Mouse (Mus musculus) retina, embryonic 14.5 days (tissue): ENCODE measurements around the gene Znrf3.

Experiments
- DNase-seq: peaks from one replicate; pipeline ENCODE4 v3.0.0-alpha.2; 2015; ENCODE audit warnings: low spot score

Znrf3 gene

DNA sequence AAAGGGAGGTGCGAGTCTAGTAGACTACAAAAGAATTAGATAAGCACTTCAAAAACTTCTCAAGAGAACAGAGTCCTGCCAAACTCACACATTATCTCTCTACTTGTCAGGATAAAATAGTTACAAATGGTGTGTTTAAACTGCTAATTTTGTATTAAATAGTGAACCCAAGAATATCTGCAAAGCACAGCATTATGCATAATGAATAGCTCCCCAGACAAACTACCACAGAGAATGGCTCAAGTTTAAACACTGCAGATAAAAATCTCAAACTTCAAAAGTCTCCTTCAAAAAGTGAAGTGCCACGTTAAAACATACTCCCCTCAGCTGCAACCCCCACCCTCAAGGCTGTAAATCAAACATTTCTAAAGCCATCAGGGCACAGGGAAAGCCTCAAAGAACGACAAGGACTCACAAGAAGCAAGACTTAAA lies 2.0 kb downstream of the Znrf3 start:
- no peak for DNase-seq

DNA sequence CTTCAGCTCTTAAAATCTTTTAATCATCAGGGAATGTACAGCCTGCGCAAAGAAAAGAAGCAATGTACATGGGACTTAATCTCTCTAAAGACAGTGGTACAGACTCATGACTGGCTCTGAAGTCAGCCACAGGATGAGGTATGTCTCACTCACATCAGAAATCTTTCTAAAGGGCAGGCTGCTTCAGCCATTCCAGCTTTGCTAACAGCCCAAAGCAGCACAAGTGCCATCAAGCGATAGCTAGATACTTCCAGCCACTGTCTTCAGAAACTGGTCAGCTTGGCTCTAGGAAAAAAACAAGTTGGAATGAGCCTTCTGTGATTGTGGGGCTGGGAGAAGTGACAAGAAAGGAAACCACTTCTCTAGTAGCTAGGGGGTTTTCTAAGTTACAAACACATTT lies 7.0 kb downstream of the Znrf3 start:
- no peak for DNase-seq

DNA sequence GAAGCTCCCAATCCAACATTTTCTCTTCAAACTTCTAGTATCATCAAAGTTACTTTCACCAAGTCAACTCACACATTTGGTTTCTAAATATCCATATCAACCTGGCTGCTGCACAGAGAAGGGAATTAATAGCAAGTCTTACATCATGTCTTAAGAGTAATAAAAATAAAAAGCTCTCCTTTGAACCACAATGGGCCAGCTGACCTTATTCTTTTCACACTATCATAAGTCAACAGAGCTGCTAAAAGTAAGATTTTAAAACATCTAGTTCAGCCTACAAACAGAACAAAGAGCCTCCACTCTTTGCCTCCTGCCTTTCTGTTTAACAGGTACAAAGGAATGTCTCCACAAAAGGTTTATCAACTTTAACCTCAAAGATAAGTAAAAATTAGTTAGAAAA lies 7.7 kb downstream of the Znrf3 start:
- no peak for DNase-seq

DNA sequence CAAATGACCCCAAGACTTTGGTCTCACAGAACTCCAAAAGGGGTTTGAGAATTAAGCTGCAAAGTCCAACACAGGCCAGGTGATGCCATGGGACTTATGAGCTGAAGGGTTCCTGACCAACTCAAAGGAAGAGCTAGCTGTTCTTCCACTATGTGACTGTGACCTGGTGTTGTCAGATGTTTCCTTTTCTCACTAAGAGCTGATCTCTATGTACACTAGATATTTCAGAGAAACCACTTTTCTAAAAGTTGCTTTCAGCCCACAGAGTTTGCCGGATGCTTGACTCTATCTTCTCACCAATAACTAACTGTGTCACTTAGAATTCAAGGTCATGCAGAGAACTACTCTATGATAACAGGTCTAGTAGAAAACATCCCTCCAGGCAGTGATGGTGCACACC lies 9.2 kb downstream of the Znrf3 start:
- no peak for DNase-seq

DNA sequence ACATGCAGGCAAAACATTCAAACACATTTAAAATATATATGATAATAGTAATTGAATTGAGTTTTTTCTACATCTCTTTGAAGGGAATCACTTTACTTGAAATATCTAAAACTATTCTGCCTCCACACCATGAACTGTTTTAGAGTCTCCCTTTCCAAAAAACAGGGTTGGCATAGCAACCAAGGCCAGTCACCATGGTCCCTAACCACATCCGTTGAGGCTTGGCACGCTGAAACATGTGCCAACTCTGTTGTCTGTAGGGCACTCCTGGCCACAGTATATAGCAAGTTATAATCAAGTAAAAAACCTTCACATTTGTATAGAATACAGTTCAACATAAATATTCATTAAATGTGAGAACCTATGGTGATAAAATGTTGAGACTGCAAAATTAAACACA lies 12.3 kb downstream of the Znrf3 start:
- no peak for DNase-seq

DNA sequence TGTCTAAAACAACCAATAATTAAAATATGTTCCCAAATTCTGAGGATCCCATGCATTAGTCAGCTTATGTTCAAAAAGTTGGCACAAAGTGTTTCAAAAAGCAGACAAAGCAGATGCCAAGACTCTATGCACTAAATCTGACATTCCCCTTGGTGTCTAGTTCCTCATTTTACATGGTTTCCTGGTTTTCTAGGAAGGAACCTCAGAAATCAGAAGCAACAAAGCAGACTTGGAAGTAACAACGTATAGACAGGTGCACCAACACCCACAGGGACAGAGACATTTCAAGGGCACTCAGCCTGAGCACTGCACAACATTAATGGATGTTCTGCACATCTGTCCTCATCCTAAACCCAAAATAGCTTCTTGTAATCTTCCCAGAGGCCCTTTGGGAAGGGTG lies 13.8 kb downstream of the Znrf3 start:
- no peak for DNase-seq

DNA sequence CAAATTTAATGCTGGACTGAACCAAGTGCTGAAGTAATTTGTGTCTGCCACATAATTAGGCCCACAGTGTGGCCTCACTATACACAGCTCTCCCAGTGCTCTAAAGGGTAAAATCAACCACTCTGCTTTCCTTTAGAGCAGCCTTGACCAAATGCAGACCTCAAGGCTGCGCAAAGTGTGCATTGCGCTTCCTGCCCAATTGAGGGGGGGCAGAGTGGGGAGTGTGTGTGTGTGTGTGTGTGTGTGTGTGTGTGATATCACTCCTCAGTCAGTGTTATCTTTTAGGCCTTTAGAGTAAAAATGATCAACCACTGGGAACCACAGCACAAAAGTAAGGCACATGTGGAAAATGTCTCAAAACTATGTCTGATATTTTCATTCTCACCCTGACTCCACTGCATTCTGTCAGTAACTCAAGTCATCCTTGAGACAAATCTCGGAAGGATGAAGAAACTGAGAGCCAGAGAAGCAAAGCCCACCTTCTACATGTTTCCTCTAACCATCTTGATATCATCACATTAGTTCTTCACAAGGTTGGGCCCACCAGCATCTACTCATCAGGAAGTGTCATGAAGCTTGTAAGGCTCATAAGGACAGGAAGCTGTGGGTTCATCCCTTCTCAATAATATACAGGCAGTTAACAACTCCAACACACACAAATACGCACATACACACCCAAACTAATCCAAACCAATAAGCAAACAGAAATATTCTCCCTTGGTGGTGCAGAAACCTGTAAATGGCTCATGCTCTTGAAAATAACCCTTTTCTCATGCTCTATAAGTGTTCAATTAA lies 15.1 kb downstream of the Znrf3 start:
- no peak for DNase-seq

DNA sequence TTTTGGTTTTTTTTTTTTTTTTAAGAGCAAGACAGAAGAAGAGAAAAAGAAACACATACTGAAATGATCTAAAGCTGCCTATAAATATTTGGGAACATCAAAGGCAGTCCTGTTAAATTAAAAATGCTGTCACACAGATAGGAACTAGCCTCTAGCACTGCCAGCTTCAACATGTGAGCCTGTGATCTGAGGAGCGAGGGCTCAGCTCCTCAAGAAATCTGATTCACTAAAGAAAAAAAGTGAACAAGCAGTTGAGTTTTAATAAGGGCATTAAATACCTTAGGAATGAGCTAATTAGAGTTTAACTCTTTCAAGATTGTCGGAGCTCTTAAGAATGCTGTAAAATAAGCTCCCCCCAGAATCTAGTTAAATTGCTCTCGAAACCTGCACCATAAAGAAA lies 17.4 kb downstream of the Znrf3 start:
- DNase-seq = no peak

DNA sequence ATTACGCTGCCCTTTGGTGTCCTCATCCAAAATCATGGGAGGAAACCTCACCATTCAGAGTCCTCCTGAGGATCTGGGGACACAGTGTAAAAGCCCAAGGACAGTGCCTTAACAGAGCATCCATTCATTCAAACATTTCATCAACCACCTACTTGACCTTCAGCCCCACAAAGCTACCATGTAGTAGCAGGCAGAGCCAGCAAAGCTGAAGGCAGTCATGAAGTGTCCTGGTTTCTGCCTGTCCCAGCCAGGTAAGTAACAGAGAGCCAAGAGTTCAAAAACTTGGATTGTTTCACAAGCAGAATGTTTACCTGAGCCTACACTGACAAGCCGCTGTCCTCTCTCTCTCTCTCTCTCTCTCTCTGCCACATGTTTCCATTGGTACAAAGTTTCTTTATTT lies 18.3 kb downstream of the Znrf3 start:
- no peak for DNase-seq

DNA sequence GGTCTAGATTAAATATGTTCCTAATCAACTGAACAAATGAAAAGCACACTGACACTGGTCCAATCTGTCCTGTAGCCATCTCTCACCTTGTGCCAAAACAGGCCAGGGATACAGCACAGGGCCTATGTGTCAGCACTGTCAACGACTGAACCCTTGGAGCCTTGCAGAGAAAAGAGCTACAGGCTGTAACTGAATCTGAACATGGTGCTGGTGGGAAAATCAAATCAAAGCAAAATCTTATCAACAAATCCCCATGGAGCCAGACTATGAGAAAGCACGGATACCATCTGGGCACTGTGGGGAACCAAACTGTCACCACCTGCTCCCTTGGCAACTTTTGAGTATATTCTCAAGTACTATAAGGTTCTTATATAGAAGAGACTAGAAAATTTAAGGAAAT lies 19.5 kb downstream of the Znrf3 start:
- no peak for DNase-seq

DNA sequence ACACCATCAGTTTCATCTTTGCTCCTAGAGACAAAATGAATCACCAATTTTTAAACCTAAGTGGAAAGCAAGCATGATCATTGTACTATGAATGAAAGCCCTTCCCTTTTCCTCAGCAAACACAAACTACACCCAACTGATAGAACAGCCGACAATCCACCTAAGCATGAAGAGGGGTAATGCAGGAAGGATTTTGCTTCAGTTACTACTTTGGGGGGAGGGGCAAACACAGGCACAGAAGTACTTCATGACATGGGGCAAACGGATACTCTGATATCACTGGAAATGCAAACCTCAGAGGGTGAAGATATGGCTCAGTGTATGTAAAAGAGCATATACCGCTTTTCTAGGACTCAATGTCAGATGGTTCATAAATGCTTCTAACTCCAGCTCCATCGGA lies 20.5 kb downstream of the Znrf3 start:
- no peak for DNase-seq

DNA sequence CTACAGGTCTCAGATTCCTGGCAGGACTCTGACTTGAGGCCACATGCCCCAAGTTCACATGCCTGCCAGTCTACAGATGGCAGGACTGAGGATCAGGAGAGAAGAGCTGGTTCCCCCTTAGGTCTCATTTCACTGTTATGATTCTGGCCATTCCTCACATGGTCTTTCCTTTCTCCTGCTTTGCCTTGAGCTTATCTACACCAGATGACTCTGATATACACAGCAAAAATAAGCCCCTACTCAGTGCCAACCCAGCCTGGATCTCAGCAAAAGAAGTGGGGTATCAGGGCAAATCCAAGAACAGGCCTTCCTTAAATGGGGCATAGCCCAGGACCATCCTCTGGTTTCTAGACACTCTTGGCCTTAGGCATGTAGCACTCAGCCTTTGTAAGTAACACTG lies 21.6 kb downstream of the Znrf3 start:
- DNase-seq = no peak

DNA sequence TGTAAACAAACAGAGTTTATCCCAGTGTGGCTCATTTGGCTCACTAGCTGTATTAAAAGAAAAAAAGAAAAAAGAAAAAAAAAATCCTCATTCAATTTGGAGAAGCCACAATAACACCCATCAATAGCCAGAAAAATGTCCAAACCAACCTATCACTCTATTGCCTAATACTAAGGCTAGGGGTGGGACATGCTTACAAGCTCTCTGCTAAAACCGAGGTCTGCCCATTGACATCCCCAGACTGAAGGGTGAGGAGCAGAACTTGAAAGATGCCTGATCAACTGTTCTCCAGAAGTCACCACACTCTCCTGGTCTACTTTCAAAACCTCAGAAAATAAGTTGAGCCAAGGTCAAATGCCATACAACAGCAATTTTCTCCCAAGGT lies 22.4 kb downstream of the Znrf3 start:
- DNase-seq = no peak

DNA sequence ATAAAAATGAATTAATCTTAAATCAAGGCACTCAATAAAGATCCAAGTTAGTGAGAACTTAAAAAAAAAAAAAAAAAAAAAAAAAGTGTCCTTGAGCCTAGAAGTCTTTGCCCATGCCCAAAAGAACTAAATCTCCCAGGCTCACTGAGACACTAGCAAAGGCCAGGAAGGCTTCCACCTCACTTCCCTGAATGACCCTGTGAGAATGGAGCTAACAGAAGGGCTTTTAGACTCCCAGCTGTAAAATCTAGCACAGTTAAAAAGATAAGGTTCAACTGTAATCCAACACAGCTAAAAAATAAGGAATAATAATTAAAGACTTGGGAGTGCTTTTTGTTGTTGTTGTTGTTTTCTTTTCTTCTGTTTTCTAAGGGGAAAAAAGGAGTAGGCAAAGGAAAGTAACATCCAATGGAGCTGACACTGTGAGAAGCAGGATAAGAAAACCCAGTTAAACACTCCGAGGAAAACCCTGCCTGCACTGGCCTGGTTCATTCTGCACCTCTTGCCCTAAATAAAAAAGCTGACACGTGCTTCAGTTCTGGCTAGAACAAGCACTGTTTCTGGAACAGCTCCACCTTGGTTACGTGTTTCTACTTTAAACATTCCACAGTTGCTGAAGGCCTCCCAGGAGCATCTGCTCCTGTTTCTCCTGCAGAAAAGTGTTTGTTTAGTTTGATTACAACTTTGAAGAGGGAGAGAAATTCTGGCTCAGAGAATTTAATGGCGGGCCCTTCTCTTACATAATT lies 23.0 kb downstream of the Znrf3 start:
- no peak for DNase-seq

DNA sequence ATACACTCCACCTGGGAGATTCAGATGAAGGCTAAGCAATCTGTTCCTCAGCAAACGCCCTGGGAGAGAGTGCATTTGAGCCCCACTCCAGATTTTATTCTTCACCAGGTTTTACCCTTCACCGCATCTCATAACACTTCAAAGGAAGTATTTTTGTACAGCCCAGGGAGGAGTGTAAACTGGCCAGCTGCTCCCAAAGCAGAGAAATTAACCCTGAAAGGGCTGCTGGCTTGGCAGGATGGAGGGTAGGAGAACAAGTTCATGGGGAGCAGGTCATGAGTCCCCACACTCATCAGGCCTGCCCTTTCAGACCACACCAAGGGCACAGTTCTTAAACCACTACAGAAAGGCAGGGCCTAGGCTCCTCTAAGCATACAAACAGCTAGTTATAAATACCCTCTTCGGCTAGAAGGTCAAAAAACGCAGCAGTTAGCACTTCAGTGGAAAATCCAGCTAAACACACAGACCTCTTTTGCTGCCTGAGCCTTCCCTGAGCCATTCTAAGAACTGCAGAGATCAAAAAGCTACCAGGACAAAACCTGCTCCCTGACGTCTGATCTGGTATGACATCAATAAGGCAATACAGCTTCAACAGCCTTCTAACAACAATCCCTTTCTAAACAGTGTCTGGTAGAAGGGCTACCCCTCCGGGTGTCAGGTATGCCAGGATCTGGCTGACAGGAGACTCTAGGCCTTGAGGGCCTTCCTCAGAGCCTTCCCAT lies 28.9 kb downstream of the Znrf3 start:
- peak; percentile 48 for DNase-seq

DNA sequence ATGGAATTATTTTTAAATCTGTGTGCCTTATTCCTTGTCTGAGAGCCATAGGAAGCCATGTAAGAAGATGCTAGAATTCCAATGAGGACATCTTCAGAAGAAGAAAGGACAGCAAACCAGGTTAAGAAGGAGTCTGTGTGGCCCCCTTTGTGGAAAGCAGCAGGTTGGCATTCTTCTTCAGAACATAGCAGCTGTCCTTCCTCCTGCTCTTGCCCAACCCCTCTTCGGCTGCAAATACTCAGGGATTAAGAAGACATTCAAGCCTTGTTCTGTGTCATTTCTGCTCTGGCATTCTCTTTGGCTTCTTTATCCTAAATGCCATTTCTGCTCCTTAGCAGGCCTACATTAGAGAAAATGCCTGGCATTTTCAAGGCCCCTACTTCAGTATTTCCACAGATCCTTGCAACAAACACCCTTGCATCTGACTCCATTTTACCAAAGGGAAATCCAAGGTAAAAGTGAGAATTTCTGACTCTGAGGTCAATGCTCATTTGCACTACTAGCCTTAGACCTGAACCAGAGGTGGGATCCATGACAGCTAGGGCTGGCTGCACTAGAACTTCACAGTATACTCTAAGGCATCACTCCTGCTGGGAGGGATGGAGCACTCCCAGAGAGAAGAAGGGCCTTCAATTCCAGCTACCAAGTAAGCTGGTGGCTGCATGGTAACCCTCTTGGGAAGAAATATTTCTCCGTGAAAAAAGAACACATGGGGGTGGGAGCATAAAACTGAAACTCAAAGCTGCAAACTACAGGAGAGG lies 29.6 kb downstream of the Znrf3 start:
- peak; percentile 12 for DNase-seq

DNA sequence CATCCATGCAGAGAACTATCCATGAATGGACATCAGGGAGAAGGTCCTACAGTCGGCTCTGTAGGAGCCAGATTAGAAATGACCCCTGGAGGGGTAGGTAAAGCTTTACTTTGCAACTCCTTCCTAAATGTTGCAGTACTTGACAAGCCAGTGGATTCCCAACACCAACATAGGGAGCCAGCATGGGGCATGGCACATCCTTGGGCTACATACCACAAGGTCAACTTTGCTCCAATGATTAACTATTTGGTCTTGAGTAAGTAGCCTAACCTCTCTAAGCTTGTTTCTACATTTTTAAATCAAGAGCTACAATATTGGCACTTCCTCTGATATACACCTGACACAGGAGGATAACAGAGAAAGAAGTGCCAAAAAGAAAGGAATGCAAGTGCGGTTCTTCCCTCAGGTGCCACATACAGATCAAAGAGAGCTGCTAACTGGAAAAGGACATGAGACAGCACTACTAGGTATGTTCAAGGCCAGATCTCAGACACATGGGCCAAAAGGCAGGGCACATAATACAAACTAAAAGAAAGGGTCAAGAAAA lies 31.9 kb downstream of the Znrf3 start:
- no peak for DNase-seq

DNA sequence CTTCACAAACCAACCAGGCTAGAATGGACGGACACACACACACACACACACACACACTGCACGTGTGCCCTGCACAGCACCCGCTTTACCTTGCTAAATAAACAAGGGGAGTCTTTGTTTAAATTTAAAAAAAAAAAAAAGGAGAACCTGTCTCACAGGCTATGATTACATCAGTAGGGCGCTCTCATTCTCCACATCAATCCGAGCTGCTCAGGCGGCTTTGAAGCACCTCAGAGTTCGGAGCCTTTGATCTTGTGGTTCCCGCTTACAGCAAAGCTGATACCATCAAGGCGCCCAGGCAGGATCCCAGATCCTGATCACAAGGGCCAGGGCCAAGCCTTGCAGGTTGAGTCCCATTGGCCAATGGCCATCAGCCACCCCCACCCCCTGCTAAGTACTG lies 33.1 kb downstream of the Znrf3 start:
- no peak for DNase-seq

DNA sequence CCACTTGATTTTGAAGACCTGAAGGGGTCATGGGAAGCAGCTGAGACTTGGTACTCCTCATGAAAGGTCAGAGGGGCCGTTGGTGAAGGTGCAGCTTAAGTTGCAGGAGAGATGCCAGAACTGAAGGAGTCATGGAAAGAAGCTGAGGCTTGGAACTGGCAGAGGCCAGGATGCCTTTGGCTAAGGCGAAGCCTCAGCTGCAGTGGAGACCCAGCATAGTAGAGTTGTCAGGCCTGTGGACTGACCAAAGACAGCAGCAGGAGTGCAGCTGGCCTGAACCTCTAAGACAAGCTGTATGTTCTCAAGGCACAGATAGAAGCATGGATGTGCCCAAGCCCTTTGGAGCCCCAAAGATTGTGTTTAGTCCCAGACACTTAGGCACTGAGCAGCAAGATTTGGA lies 40.5 kb downstream of the Znrf3 start:
- no peak for DNase-seq

DNA sequence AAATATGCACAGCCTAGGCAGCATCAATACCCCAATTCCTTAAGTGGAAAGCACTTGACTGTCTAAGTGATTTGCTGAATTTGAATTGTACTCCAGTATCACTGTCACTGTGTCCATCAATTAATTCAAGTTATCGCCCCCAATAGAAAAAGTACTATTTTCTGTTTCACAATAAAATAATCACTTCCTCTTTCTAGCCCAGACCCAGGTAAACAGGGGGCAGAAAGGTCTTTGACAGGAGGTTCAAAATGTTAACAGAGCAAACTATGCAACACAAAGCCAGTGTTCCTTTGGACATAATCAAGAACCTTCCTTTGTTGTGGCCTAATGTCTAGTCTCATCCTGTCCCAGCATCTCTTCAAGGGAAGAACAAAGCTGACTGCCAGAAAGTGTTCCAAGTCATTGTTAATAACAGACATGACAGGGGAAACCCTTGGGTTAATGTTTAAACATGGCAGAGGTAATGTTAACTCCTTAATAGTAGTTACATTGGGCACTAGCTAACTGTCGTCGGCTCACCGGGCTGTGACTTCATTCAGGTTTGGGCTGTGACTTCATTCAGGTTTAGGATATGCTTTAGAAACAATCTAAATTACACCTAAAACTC lies 42.4 kb downstream of the Znrf3 start:
- DNase-seq = no peak

DNA sequence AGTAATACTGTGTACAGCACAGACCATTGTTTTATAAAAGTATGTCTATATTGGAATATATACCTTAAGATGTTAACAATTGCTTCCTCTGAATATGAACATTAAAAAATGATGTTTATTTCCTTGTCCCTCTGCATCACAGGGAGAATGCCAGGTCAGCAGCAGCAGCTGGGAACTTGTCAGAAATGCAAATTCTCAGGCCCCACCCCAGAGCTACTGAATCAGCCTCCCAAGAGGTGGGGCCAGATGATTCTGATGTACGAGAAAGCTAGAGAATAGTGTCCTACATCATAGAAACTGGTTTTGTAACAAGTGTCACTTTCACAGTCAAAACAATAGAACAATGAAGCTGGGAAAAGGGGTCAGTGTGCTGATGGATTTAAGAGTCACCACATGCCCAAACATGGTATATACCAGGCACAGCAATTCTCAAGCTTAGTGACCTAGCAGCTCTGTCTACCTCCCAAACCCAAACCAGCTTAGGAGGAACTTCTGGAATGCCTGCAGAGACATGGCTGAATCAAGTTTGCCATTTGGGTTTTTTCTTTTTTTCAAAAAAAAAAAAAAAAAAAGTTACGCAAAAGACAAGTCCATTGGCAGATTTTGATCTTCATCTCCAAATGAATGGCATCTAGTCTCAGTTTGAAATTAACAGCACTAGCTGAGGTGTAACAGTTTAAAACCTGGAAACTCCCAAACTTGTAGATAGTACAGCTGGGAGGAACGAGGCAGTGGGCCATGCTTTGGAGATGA lies 46.2 kb downstream of the Znrf3 start:
- DNase-seq = peak; percentile 33
